Mouse (Mus musculus): Measurements from ENCODE around the gene Mkrn1.

DNA sequence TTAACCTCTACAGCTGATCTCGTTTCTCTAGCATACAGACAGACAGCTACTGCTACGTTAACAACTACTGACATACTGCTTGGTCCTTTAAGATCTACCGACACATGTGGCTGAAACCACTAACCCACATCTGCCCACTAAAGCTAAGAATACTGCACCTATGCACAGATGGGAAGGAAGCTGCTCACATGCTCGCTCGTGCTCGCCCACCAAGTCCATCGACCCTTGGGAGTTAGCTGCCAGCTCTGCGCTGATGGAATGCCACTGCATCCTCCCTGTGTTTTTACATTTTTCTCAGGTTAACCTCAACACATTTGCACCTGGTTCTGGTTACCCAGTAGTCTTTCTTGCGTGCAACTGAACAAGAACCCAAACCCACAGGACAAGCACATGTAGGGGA is 21.9 kb downstream of the Mkrn1 start:
- TF ChIP-seq GATA1 (IDR thresholded peaks at IDR 0.05; ENCODE audit: low read length) (no peak), TAL1 (IDR thresholded peaks at IDR 0.05; ENCODE audit: low read length) (no peak)
